Mouse (Mus musculus): ENCODE data around the gene Capza2. TPM values are rescaled to one million over a fixed set of nuclear protein-coding genes. Genes with fewer than 3 reads are reported as not detected.

Gene Capza2
- polyA plus RNA-seq (2015; fragmentation: Nextera tagmentation; extraction: Ambion mirVana), result 238 and 262 TPM in 2 replicates

DNA sequence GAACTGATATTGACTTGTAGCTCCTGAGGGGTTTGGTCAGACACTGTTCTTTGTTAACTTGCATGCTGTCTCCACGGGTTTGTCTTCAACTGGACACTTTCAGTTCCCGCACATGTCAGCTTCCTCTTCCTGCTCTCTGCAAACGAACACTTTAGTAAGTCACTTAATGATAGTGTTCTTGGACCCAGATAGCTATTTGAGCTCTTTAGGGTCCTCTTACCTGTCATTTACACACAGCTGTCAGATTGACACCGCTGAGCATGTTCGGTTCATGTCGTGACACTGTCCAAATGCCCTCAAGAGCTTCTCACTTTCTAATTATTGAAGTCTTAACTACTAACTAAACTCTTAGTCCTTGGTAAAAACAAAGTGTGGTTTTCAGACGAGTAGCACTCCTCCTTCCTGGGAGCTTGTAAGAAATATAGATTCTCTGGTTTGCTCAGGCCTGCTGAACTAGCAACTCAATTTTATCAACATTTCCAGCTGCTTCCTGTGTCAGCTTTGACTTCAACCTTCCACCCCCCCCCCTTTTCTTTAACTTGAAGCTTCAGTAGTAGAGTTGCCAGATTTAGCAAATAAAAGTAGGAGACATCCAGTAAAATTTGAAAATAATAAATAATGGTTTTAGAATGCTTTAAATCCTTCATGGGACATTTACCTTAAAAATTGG is at the start of gene Capza2:
Capza2 (plus strand) TSS at position 620 of the 670 bp plus-strand sequence.
- Histone ChIP-seq H3K27me3 (no peaks in the 10 kb centered on the region), H3K9ac (replicated peaks) (peak within 1 kb of the TSS; percentile 94), H3K4me3 (replicated peaks) (peak within 1 kb of the TSS; percentile 85), H3K4me1 (replicated peaks) (peaks cover 13% of the 10 kb centered on the region), H3K4me2 (replicated peaks) (peak within 1 kb of the TSS; percentile 48), H3K36me3 (peaks cover 2% of the 10 kb centered on the region), H3K27ac (peak within 1 kb of the TSS; percentile 96), H3K9me3 (no peaks in the 10 kb centered on the region)
- ATAC-seq, result no peak
- 87% methylated on average over 7 of the region's 7 CpGs for WGBS

- Histone ChIP-seq H3K27ac (no peak overlapping the region), H3K9ac (replicated peaks) (no peak overlapping the region), H3K9me3 (peaks cover 5% of the 10 kb centered on the region; the same call in 1 of the 2 replicates), H3K4me2 (replicated peaks) (0 out of 2 replicates have a peak overlapping the region, but pooled peaks have one; percentile 0), H3K4me1 (replicated peaks) (0 out of 2 replicates have a peak, but pooled peaks cover 3% of the 10 kb centered on the region), H3K36me3 (no peaks in the 10 kb centered on the region), H3K27me3 (no peaks in the 10 kb centered on the region), H3K4me3 (replicated peaks) (no peak overlapping the region)
- WGBS, result 37% methylated on average over 16 of the region's 16 CpGs
- peak; percentile 90 for ATAC-seq
Observed at GRCm38 (mm10) chr6:17589049-17589952, 46.7 kb upstream of the Capza2 start.

- WGBS, result 59% methylated on average over 8 of the region's 8 CpGs
- Histone ChIP-seq H3K4me3 (replicated peaks) (no peak overlapping the region), H3K36me3 (no peaks in the 10 kb centered on the region), H3K9me3 (peaks cover 5% of the 10 kb centered on the region; the same call in 1 of the 2 replicates), H3K9ac (replicated peaks) (no peak overlapping the region), H3K27me3 (no peaks in the 10 kb centered on the region), H3K4me1 (replicated peaks) (0 out of 2 replicates have a peak, but pooled peaks cover 3% of the 10 kb centered on the region), H3K27ac (no peak overlapping the region), H3K4me2 (replicated peaks) (no peak overlapping the region)
- peak; percentile 64; the same call in 1 of the 2 replicates for ATAC-seq
Observed at GRCm38 (mm10) chr6:17589953-17590627, 45.9 kb upstream of the Capza2 start.

DNA sequence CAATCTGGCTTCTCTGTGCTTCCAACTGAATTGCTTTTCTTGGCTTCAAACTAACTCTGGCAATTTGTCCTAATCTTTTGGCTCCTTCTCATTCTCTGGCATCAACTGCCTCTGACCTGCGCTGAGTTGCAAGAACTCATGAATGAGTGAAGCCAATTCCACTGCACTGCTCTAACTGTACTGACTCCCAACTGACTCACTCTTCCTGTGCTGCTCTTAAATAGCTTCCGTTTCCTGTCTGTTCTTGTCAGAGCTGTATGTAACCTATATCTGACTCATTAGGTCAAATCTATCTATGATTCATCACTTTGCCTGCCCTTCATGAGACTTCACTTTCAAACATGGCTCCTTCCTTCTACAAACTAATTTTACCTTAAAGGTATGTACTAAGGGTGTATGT is 42.1 kb upstream of the Capza2 start:
- H3K9ac ChIP-seq (replicated peaks), result no peak overlapping the region
- H3K9me3 ChIP-seq, result peaks cover 5% of the 10 kb centered on the region; the same call in 1 of the 2 replicates
- H3K36me3 ChIP-seq, result no peaks in the 10 kb centered on the region
- no peak for ATAC-seq
- no peak overlapping the region for H3K27ac ChIP-seq
- 0 out of 2 replicates have a peak, but pooled peaks cover 3% of the 10 kb centered on the region for H3K4me1 ChIP-seq (replicated peaks)
- H3K4me3 ChIP-seq (replicated peaks), result no peak overlapping the region
- WGBS, result 96% methylated on average over 2 of the region's 2 CpGs
- no peak overlapping the region for H3K4me2 ChIP-seq (replicated peaks)
- H3K27me3 ChIP-seq, result no peaks in the 10 kb centered on the region

DNA sequence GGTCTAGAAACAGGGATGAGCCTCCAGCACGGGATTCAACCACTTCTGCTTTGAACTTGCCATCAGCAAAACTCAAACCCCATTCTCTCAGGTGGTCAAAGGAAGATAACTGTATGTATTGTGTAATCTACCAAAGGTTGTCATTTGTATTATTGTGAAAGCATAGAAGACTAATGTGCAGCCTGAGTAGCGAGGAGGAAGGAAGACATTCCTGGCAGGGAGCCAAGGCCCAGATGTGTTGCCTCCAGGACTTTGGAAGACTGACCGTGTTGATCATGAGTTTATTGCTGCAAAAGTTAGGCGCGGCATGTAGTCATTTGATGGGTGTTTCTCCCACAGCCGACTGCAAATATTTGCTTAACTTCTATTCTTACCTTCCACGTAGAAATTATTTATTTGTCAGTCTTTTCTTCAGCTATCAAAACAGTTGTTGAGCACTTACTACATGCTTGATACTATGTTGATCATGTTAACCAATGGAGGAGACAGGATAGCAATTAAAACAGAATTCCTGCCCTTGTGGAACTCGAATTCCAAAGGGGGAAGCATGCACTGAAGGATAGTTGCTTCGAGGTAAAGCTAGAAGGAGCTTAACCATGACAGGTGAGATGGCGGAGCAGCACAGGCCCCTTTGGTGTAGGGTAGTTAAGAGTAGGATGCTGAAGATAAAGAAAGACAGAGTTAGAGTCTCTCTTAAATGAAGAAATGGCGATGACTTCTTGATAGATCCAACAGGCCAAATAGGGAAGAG is 40.1 kb upstream of the Capza2 start:
- Histone ChIP-seq H3K4me1 (replicated peaks) (no peaks in the 10 kb centered on the region), H3K4me3 (replicated peaks) (no peak overlapping the region), H3K9me3 (peaks cover 5% of the 10 kb centered on the region; the same call in 1 of the 2 replicates), H3K36me3 (no peaks in the 10 kb centered on the region), H3K9ac (replicated peaks) (no peak overlapping the region), H3K27ac (no peak overlapping the region), H3K4me2 (replicated peaks) (no peak overlapping the region), H3K27me3 (no peaks in the 10 kb centered on the region)
- WGBS, result 89% methylated on average over 11 of the region's 11 CpGs
- ATAC-seq, result no peak

DNA sequence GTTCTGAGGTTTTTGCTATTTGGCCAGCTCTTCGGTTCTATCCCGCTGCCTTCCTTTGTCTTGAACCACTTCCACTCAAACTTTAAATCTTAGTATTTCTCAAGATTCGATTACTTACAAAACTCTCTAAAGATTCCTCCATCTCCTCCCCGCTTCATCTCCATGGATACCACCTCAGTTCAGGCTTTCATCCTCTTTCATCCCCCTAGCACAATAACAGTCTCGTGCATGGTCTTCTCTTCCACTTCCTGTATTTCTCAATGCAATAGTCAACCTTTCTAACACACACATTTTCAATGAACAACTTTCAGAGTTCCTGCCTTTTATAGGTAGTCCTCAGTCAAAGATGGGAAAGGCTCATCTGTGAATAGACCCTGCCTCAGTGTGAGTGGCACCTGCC is 36.7 kb upstream of the Capza2 start:
- no peaks in the 10 kb centered on the region for H3K27me3 ChIP-seq
- H3K27ac ChIP-seq, result no peak overlapping the region
- no peaks in the 10 kb centered on the region for H3K9me3 ChIP-seq
- no peak overlapping the region for H3K4me3 ChIP-seq (replicated peaks)
- no peaks in the 10 kb centered on the region for H3K4me1 ChIP-seq (replicated peaks)
- WGBS, result 76% methylated on average over 5 of the region's 5 CpGs
- no peak for ATAC-seq
- H3K9ac ChIP-seq (replicated peaks), result no peak overlapping the region
- H3K36me3 ChIP-seq, result no peaks in the 10 kb centered on the region
- H3K4me2 ChIP-seq (replicated peaks), result no peak overlapping the region

GRCm38 (mm10) chr6:17601526-17601925 is 34.5 kb upstream of the Capza2 start:
- Histone ChIP-seq H3K4me1 (replicated peaks) (no peaks in the 10 kb centered on the region), H3K27me3 (no peaks in the 10 kb centered on the region), H3K36me3 (no peaks in the 10 kb centered on the region), H3K9me3 (no peaks in the 10 kb centered on the region), H3K27ac (no peak overlapping the region), H3K9ac (replicated peaks) (no peak overlapping the region), H3K4me3 (replicated peaks) (no peak overlapping the region), H3K4me2 (replicated peaks) (no peak overlapping the region)
- 79% methylated on average over 2 of the region's 2 CpGs for WGBS
- no peak for ATAC-seq

DNA sequence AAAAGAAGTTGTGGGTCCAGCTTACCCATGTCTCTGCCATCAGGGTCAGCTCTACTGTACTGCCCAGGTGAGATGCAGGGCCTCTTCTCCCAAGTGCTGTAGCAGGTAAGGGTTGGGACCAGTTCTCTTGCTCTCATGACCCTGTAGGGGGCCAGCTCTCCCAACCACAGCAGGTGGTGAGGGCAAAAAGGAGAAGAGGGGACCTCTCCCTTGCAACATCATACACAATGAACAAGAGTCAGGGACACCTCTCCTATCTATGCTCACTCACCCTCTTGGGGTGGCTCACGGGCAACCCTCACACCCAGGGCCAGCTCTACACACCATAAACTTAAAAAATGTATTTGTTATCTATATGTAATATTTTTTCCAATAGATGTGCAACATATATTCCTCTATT is 29.1 kb upstream of the Capza2 start:
- Histone ChIP-seq H3K27me3 (no peaks in the 10 kb centered on the region), H3K9ac (replicated peaks) (no peak overlapping the region), H3K36me3 (no peaks in the 10 kb centered on the region), H3K27ac (no peak overlapping the region), H3K4me2 (replicated peaks) (no peak overlapping the region), H3K4me3 (replicated peaks) (no peak overlapping the region), H3K4me1 (replicated peaks) (no peaks in the 10 kb centered on the region), H3K9me3 (no peaks in the 10 kb centered on the region)
- WGBS, result 88% methylated on average over 1 of the region's 1 CpGs
- no peak for ATAC-seq

- no peak for ATAC-seq
- H3K9ac ChIP-seq (replicated peaks), result no peak overlapping the region
- no peaks in the 10 kb centered on the region for H3K36me3 ChIP-seq
- no peaks in the 10 kb centered on the region for H3K9me3 ChIP-seq
- WGBS, result 91% methylated on average over 11 of the region's 11 CpGs
- H3K4me3 ChIP-seq (replicated peaks), result no peak overlapping the region
- no peak overlapping the region for H3K27ac ChIP-seq
- no peaks in the 10 kb centered on the region for H3K27me3 ChIP-seq
- no peak overlapping the region for H3K4me2 ChIP-seq (replicated peaks)
- H3K4me1 ChIP-seq (replicated peaks), result no peaks in the 10 kb centered on the region
Observed at GRCm38 (mm10) chr6:17611352-17612010, 24.6 kb upstream of the Capza2 start.

DNA sequence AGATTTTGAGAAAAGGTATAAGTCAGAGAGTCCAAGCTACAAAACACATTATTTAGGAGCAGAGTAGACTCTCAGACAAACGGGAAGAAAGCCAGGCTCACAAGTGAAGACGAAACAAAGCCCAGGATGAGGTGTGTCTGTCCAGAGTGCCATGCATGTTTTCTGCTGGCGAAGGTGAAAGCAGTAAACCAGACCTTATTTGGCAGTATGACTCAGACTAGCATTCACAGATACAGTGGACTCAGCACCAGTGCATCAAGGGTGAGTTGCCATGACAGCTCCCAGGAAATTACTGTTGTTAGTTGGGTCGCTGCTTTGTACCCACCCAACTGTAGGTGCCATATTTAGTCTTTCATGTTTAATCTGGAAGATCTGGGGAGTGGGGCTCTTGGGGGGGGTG is 23.4 kb upstream of the Capza2 start:
- WGBS, result 85% methylated on average over 4 of the region's 4 CpGs
- ATAC-seq, result no peak
- Histone ChIP-seq H3K4me3 (replicated peaks) (no peak overlapping the region), H3K27ac (no peak overlapping the region), H3K27me3 (no peaks in the 10 kb centered on the region), H3K9me3 (no peaks in the 10 kb centered on the region), H3K9ac (replicated peaks) (no peak overlapping the region), H3K4me1 (replicated peaks) (no peaks in the 10 kb centered on the region), H3K4me2 (replicated peaks) (no peak overlapping the region), H3K36me3 (no peaks in the 10 kb centered on the region)

DNA sequence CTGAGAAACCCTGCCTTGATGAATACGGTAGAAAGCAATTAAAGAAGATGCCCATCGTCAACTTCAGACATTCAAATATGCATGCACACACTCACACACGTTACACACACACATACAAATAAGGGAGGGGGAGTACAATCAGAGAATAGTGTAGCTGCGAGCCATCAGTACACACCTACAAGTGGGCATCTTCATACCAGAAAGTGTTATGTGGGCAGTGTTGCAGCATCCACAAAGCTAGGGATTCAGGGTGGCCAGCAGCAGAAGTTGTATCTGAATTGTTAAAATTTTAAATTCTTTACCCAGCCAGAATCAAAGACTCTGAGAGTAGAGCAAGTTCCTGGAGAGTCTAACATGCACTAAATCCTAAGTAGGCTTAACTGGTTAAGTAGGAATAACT is 15.2 kb upstream of the Capza2 start:
- Histone ChIP-seq H3K4me2 (replicated peaks) (no peak overlapping the region), H3K27ac (no peak overlapping the region), H3K9ac (replicated peaks) (no peak overlapping the region), H3K36me3 (no peaks in the 10 kb centered on the region), H3K27me3 (no peaks in the 10 kb centered on the region), H3K4me1 (replicated peaks) (no peaks in the 10 kb centered on the region), H3K9me3 (no peaks in the 10 kb centered on the region), H3K4me3 (replicated peaks) (no peak overlapping the region)
- WGBS, result 87% methylated on average over 4 of the region's 4 CpGs
- no peak for ATAC-seq

Measured in midbrain, embryonic 13.5 days (tissue).